In genomic region chr11:77800491-77800868, GRCm38 (mm10) we compare ENCODE assay signal across 10 mouse cellular contexts. TPM values are rescaled to one million over a fixed set of nuclear protein-coding genes. Genes with fewer than 3 reads are reported as not detected.
A peak's percentile ranks its signal among the peaks of the same experiment; 100 is the strongest.
DNase-seq lines count a peak whose midpoint lies in the region; ATAC-seq and TF ChIP-seq lines count a peak whose summit lies in the region.
"Had no signal": no experiment of that assay in that cellular context is flagged by ENCODE, and none has a peak within 500 bp of the region (broad histone marks: within the 10 kb centered on the region; RNA-seq: fewer than 3 reads in every experiment).

No protein-coding gene starts in this region.

- no peaks in the 10 kb centered on the region for H3K36me3 ChIP-seq in kidney, embryonic 16.5 days (ENCODE audit: insufficient read depth, low read length)
- peaks cover 3% of the 10 kb centered on the region; the same call in 1 of the 2 replicates for H3K36me3 ChIP-seq in limb, embryonic 14.5 days (ENCODE audit: control insufficient read depth, insufficient read depth, low read length)

- 0 out of 2 replicates have a peak overlapping the region, but pooled peaks have one; percentile 20 for H3K4me3 ChIP-seq in kidney, embryonic 16.5 days (ENCODE audit: low read length)
- H3K4me3 ChIP-seq in limb, embryonic 14.5 days (replicated peaks; ENCODE audit: low read length) = no peak overlapping the region

- TF ChIP-seq POLR2A in limb, embryonic 14.5 days (IDR thresholded peaks at IDR 0.05; ENCODE audit: borderline replicate concordance, extremely low read depth, insufficient read depth, insufficient read length) = no peak

- no peaks in the 10 kb centered on the region for H3K9me3 ChIP-seq in kidney, embryonic 16.5 days (ENCODE audit: low read length)
- H3K9me3 ChIP-seq in limb, embryonic 14.5 days (ENCODE audit: control insufficient read depth, low read length) = no peaks in the 10 kb centered on the region

- peak overlapping the region; percentile 39; the same call in 1 of the 2 replicates for H3K4me2 ChIP-seq in kidney, embryonic 16.5 days (replicated peaks; ENCODE audit: low read depth, low read length)
- peak overlapping the region; percentile 29; the same call in 1 of the 2 replicates for H3K4me2 ChIP-seq in limb, embryonic 14.5 days (replicated peaks; ENCODE audit: low read depth, low read length, severe bottlenecking)

- no peak for DNase-seq in frontal cortex, postnatal 25 days (ENCODE audit: low spot score in 2 of 2)
- no peak for DNase-seq in kidney, adult 11 months
- peak; percentile 76 for DNase-seq in brain, adult 2 months (ENCODE audit: low read depth, low spot score)
- no peak for DNase-seq in limb, embryonic 14.5 days (ENCODE audit: low spot score)
- DNase-seq in natural killer cell, adult 2 months (ENCODE audit: low spot score in 2 of 2) = no peak
- no peak for DNase-seq in urinary bladder, postnatal 25 days (ENCODE audit: low spot score)

- peak overlapping the region; percentile 77; the same call in 1 of the 2 replicates for H3K27ac ChIP-seq in kidney, embryonic 16.5 days (ENCODE audit: low read length)
- peak overlapping the region; percentile 48 for H3K27ac ChIP-seq in limb, embryonic 14.5 days (replicated peaks; ENCODE audit: low read depth, low read length)

- peak; percentile 69 for ATAC-seq in frontal cortex, adult (ENCODE audit: low TSS enrichment)
- ATAC-seq in kidney, embryonic 16.5 days (ENCODE audit: low FRiP score, low TSS enrichment) = no peak
- no peak for ATAC-seq in limb, embryonic 14.5 days (ENCODE audit: low FRiP score, low read depth)
- ATAC-seq: Patski had no signal

- 0 out of 2 replicates have a peak overlapping the region, but pooled peaks have one; percentile 7 for H3K9ac ChIP-seq in kidney, embryonic 16.5 days (replicated peaks; ENCODE audit: low read length)
- no peak overlapping the region for H3K9ac ChIP-seq in limb, embryonic 14.5 days (ENCODE audit: low read depth, low read length, severe bottlenecking)

- WGBS in kidney, embryonic 16.5 days = 55% methylated on average over 9 of the region's 9 CpGs
- WGBS in limb, embryonic 14.5 days = 67% methylated on average over 9 of the region's 9 CpGs

- H3K4me1 ChIP-seq in kidney, embryonic 16.5 days (ENCODE audit: insufficient read depth, low read length) = peaks cover 16% of the 10 kb centered on the region
- H3K4me1 ChIP-seq in limb, embryonic 14.5 days (ENCODE audit: control insufficient read depth, insufficient read depth, low read length) = peaks cover 9% of the 10 kb centered on the region

- no peaks in the 10 kb centered on the region for H3K27me3 ChIP-seq in kidney, embryonic 16.5 days (ENCODE audit: insufficient read depth, low read length)
- H3K27me3 ChIP-seq in limb, embryonic 14.5 days (ENCODE audit: control insufficient read depth, insufficient read depth, low read length) = no peaks in the 10 kb centered on the region
- H3K27me3 ChIP-seq: Patski had no signal

RNA-seq across cellular contexts. Expression of gene Gm10277, which starts 12.9 kb away (rescaled TPM):
- polyA plus RNA-seq in kidney, embryonic 16.5 days (2015; fragmentation: Nextera tagmentation; extraction: Ambion mirVana) = 1.5 and 1.6 TPM in 2 replicates
- not detected in 2 replicates for polyA plus RNA-seq in limb, embryonic 14.5 days (2012; rRNA removed)
- 0.75 and 0.89 TPM in 2 replicates for polyA plus RNA-seq in limb, embryonic 14.5 days (2014; fragmentation: Nextera tagmentation; extraction: Ambion mirVana)
- polyA plus RNA-seq: testis, adult 2 months had no signal

RNA-seq across cellular contexts. Expression of gene Myo18a, which starts 37.4 kb away (rescaled TPM):
- 32.4 and 38.1 TPM in 2 replicates for polyA plus RNA-seq in kidney, embryonic 16.5 days (2015; fragmentation: Nextera tagmentation; extraction: Ambion mirVana)
- 42.9 and 47.0 TPM in 2 replicates for polyA plus RNA-seq in limb, embryonic 14.5 days (2012; rRNA removed)
- 43.5 and 45.3 TPM in 2 replicates for polyA plus RNA-seq in limb, embryonic 14.5 days (2014; fragmentation: Nextera tagmentation; extraction: Ambion mirVana)
